Mouse (Mus musculus): ENCODE results near the gene Ddx20.

Ddx20 gene

DNA sequence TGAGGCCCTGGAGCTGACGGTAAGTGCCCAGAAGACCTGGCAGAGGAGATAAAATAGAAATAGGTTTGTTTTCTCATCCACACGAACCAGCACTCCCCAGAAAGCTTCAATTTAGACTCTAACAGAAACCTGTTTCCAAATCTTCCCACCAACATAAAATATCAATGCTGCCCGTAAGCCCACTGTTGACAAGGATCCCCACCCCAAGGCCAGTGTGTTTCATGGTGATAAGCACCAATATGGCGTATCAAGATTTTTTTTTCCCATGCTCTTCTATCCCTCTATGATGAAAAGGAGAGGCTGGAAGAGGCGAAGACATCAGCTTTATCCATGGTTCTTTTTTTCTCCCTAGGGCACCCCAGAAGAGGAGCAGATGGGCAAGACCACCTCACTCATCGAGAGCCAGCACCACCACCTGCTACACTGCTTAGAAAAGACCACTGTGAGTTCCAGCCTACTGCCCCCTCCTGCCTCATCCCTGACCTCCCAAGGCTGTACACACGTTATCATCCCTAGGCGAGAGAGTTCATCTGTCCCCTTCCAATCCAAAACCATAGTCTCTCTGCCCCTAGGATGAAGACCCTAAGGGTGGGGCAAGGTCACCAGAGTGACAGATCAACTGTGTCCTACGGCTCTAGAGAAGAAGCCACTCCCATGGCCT lies 22.1 kb downstream of the Ddx20 start:
- no peak for DNase-seq

DNA sequence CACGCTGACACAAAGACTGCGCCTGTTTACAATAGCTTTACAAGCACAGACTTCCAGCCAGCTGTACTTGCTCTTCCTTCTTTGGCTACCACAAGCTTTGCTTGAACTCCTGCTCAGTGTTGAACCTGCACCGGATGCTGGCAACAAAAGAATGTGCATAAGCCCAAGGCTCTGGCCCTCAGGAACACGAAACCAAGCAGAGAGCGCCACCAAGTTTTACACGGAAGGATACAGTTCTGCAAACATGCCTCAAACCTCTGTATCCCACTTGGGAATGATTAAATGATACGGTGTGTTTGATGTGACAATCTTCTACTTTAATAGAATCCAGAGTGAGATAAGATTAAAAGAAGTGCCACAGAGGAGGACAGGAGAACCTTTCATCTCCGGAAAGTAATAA lies 24.3 kb downstream of the Ddx20 start:
- no peak for DNase-seq

DNA sequence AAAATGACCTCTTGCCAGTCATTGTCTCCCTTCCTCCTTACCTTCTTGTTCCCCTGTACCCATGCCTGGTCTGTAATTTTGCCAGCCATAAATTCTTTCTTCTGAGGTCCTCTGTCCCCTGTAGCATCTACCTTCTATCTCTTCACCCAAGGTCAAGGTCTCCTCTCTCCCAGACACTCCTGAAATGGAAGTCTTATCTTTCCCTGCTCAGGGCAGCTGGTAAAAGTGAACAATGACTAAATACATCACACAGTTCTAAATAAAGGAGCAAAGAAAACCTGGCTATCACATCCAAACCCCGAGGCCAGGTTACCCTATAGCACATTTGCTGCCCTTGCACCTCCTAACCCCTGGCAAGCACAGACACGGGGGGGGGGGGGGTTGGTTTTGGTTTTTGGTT lies 26.8 kb downstream of the Ddx20 start:
- no peak for DNase-seq

DNA sequence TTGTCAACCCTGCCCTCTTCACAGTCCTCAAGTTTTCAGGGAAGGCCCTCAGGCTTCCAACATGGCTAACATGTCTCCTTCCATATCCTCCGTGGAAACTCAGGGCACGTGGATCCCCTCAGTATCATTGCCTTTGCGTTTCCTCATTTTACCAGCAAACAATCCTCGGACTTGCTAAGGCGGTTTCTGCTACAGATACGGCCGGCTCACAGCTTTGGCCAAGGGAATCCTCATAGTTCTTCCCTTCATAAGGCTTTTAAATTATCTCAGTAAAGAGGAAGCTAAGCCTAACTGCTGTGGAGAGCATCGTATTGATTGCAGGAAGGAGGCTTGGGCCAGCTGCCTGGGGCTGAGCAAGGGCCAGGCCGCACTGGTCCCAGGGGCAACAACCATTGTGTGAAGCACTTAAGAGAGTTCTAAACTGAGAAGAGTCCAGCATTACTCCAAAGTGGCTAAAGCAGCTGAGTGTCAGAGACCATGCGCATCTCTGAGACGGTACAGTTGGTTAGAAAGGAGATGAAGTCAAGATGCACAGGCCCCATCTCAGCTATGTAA lies 32.3 kb downstream of the Ddx20 start:
- no peak for DNase-seq

DNA sequence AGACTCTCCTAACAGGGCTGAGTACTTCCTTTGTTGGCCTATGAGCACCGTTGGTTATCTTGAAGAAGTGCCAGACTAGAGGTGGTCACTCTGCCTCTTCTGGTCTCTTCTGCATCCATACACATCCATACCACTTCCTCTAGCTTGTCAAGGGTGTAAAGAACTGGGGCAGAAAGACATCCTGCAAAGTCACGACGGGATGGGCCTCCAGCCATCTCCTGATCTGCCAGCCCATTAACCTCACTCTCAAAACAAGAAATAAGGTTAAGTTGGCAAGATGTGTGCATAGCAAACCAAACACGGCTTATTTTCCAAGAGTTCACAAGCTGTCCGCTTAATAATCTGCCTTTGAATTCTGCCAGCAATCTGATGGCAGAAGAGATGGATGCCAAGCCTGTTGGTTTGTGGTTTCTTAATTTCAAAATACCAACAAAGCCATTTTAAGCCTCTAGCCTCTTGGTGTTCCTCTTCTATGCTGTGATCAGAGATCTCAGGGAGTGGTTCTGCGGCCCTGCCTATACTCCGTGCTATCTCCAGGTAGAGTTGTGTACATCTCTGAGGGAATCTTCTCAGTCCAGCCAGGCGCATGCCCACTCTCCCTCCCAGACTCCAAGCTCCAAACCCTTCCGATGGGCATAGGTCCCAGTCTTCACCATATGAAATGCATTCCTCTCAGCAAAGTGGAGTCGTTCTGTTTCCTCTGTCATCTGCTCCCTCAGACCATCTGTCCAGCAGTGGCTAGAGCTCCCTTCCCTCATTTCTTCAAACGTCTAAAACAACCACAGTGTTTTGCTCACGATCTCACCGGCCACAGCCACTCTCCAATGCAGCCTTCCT lies 33.6 kb downstream of the Ddx20 start:
- DNase-seq: peak; percentile 88

DNA sequence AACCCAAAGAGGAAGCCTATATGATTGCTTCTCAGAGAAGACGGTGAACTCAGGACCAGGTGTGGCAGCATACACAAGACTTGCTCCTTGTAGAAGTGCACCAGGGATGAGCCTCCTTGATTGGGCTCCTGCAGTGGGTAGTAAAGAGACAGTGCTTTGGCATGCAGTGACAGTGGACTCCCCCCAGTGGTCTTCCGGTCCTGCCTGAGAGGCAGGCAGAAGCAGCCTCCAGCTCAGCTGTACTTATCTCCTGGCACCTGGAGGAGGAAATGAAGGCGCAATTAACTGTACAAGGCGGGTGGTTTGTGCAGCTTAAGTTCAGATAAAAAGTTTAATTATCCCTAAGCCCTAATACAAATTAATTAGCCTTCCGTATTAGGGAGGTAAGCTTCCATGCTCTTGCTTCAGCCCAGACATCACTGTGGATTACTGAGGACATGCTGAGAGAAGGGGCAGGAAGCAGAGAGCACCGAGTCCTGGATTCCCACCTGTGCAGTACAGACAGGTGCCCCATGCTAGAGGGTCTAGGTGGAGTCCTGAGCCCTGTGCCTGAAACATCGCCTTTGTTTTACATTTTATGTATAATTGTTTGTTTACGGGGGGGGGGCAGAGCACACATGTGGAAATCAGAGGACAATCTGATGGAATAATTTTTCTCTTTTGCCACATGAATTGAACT lies 38.3 kb downstream of the Ddx20 start:
- no peak for DNase-seq

DNA sequence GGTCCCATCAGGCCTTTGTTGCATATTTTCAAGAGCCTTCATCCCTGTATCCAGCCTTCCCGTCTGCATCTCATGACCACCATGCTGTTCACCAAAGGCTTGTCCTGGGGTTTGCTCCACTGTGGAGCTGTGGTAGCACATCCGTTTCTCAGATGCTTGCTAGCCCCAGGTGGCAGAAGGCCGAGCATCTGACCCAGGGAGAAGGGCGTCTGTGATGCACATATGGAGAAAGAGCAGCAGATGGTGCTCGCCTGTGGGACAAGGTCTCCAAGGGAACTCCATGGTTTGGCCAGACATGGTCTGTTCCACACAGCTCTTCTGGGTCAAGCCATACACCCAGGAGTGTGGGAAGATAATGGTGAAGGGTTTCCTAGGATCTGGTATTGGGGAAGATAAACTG lies 43.8 kb downstream of the Ddx20 start:
- DNase-seq: peak; percentile 95

DNA sequence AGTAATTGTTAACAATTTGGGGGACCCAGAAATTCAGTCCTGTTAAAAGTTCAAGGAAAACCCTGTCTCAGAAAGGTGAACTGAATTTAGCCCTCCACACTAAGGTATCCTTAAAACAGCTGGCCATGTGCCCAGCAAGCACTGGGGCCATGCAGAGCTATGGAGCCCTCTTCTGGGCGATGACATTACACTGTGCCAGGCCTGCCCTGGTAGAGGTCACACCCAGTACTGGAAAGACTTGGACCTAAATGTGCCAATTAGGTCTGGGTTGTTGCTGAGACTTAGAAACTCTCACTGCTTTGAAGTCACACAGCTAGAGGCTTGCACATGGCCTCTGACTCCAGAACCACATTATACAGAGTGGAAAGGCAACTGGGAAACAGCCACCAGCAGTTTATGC lies 45.2 kb downstream of the Ddx20 start:
- DNase-seq: peak; percentile 74

DNA sequence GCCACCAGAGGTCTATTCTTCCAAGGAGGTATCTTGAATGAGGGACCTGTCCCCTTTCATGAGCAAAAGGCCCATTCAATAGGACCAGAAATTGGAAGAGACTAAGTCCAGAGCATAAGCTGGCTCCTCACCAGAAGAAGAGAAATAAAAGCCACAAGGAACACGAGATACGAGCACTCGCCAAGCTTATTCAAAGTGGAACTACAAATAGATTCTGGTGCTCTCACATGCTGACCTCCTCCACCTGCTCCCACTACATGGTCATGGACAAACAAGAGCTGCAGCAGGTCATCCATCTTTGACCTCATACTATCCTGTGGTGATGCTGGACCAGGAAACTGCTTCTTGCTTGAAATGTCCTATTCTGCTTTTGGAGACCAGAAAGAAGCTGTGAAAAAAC lies 54.4 kb downstream of the Ddx20 start:
- DNase-seq: no peak

DNA sequence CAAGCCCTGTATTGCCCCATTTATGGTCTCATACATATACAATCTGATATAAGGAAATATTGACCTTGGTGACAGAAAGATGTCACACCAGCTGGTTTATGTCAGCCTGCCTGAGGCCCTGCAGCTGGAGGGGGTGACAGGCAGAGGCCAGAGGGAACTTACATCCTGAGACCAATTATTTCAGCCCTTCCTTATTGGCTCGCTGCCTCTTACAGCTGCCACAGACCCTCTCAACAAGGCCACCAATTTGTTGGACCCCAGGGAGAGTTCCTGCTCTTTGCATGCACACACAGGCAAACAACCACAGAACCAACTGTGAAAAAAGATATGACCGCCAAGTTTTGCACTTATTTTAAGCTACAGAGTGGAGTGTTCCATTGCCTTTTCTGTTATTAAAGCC lies 55.1 kb downstream of the Ddx20 start:
- DNase-seq: no peak

Data from cerebellum, adult 9-10 months (tissue).